Mouse (Mus musculus) ES-E14 (cell line): ENCODE measurements around the gene Zscan5b.

Experiments used
- CHD2 ChIP-seq: IDR thresholded peaks from 2 replicates; pipeline ENCODE4 v1.6.1; 2014; ENCODE audit warnings: mild to moderate bottlenecking, low read depth, low read length, inconsistent platforms
- MAFK ChIP-seq: IDR thresholded peaks from 2 replicates; pipeline ENCODE4 v1.6.1; 2014; ENCODE audit warnings: mild to moderate bottlenecking, low read depth, low read length, inconsistent platforms; ENCODE audit not compliant: insufficient read depth
- ZNF384 ChIP-seq: IDR thresholded peaks from 2 replicates; pipeline ENCODE4 v1.6.1; 2012; ENCODE audit warnings: low read depth, low read length, inconsistent platforms

DNA sequence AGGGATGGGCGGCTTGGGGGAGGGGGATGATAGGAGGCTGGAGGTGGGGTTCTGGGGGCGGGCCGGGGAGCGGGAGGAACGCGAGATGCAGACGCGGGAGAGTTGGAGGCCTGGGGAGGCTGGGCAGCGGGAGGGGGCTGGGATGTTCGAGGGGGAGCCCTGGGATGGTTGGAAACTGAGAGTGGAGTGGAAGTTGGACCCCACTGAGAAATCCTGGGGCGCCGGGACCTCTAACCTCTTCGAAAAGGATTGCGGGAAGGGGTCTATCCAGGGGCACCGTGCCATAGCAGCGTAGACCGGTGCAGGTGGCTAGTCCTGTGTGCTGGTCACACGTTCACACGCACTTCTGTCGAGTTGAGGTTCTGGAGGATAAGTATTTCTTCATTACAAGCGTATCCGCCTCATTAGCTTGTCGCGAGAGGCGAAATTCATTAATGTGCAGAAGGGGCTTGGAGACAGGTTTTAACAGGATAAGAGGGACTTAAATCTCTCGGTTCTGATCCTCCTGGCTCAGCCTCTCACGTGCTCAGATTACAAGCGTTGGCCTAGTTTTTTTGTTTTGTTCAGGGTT lies 49.3 kb upstream of the Zscan5b start:
- no peak for TF ChIP-seq MAFK
- TF ChIP-seq CHD2: peak; percentile 81
- no peak for TF ChIP-seq ZNF384
